Mouse (Mus musculus): ENCODE results near the gene Gan. TPM values are rescaled to one million over a fixed set of nuclear protein-coding genes. Genes with fewer than 3 reads are reported as not detected.
A peak's percentile ranks its signal among the peaks of the same experiment; 100 is the strongest.

Gene Gan
- polyA plus RNA-seq, 1 experiment = 4.1 TPM

GRCm38 (mm10) chr8:117209150-117209549, 51.2 kb downstream of the Gan start:
- no peak overlapping the region for H3K4me3 ChIP-seq (ENCODE audit: control insufficient read depth, low read depth, low read length)
- H3K4me1 ChIP-seq (ENCODE audit: control insufficient read depth, insufficient read depth, low read length) = no peaks in the 10 kb centered on the region
- H3K27ac ChIP-seq (ENCODE audit: control insufficient read depth, insufficient read depth, low read depth, low read length) = no peak overlapping the region
- no peaks in the 10 kb centered on the region for H3K36me3 ChIP-seq (ENCODE audit: control insufficient read depth, insufficient read depth, low read length)
- TF ChIP-seq CTCF (IDR thresholded peaks at IDR 0.05; ENCODE audit: control insufficient read depth, insufficient read depth, insufficient replicate concordance, low read depth, low read length) (no peak), POLR2A (IDR thresholded peaks at IDR 0.05; ENCODE audit: control insufficient read depth, low read depth, low read length) (no peak)
- no peaks in the 10 kb centered on the region for H3K27me3 ChIP-seq (ENCODE audit: control insufficient read depth, insufficient read depth, low read length)

DNA sequence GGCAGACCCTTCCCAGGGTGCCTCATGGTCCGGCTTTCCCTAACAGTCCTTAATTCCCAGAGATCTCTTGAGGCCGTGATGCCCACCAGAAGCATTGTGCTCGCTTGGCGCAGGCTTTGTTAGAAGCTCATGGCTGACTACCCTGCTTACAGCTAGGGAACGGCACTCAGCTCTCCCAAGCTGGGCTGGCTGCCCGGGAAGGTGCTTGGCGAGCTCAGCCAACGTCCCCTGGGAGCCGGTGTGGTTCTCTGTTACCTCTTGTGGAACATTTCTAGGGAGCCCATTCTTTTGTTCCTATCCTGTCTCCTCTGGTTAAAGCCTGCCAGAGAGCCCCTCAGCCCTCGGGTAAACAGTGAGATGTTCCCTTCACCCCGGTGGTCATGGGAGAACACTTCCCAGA, 54.2 kb downstream of the Gan start:
- no peak overlapping the region for H3K27ac ChIP-seq (ENCODE audit: control insufficient read depth, insufficient read depth, low read depth, low read length)
- H3K36me3 ChIP-seq (ENCODE audit: control insufficient read depth, insufficient read depth, low read length) = no peaks in the 10 kb centered on the region
- no peak for TF ChIP-seq CTCF (IDR thresholded peaks at IDR 0.05; ENCODE audit: control insufficient read depth, insufficient read depth, insufficient replicate concordance, low read depth, low read length)
- no peak for TF ChIP-seq POLR2A (IDR thresholded peaks at IDR 0.05; ENCODE audit: control insufficient read depth, low read depth, low read length)
- no peaks in the 10 kb centered on the region for H3K4me1 ChIP-seq (ENCODE audit: control insufficient read depth, insufficient read depth, low read length)
- peak overlapping the region; percentile 55 for H3K4me3 ChIP-seq (ENCODE audit: control insufficient read depth, low read depth, low read length)
- H3K27me3 ChIP-seq (ENCODE audit: control insufficient read depth, insufficient read depth, low read length) = no peaks in the 10 kb centered on the region

DNA sequence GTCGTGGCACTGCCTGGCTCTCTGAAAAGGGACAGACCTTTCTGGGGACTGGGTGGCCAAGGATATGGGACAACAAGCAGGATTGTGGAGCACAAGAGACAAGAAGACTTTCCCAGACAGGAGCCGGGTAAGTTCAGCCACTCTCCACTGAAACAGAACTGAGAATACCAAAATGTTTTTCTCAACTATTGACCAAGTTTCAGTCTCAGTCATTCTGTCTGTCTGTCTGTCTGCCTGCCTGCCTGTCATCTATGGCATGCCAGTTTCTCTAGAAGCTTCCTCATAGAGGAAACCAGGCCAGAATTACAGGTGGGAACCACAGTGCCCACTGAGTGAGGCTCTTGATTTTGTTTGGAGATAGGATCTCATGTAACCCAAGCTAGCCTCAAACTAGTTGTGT, 59.8 kb downstream of the Gan start:
- TF ChIP-seq CTCF (IDR thresholded peaks at IDR 0.05; ENCODE audit: control insufficient read depth, insufficient read depth, insufficient replicate concordance, low read depth, low read length) = no peak
- no peak for TF ChIP-seq POLR2A (IDR thresholded peaks at IDR 0.05; ENCODE audit: control insufficient read depth, low read depth, low read length)
- H3K4me3 ChIP-seq (ENCODE audit: control insufficient read depth, low read depth, low read length) = no peak overlapping the region

DNA sequence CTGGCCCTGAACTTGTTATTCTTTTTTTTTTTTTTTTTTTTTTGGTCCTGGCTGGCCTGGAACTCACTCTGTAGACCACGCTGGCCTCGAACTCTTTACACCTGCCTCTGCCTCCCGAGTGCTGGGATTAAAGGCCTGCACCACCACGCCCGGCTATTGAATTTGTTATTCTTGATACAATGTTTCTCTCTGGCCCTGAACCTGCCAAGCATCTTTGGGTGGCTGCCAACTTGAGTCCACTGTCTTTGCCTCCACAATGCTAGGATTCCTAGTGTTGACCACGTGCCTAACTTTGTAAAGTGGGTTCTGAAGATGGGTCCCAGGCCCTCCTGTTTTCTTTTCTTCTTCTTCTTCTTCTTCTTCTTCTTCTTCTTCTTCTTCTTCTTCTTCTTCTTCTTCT, 64.5 kb downstream of the Gan start:
- H3K36me3 ChIP-seq (ENCODE audit: control insufficient read depth, insufficient read depth, low read length) = no peaks in the 10 kb centered on the region
- H3K4me1 ChIP-seq (ENCODE audit: control insufficient read depth, insufficient read depth, low read length) = peaks cover 2% of the 10 kb centered on the region; the same call in 1 of the 2 replicates
- H3K27me3 ChIP-seq (ENCODE audit: control insufficient read depth, insufficient read depth, low read length) = no peaks in the 10 kb centered on the region
- TF ChIP-seq CTCF (IDR thresholded peaks at IDR 0.05; ENCODE audit: control insufficient read depth, insufficient read depth, insufficient replicate concordance, low read depth, low read length) (no peak), POLR2A (IDR thresholded peaks at IDR 0.05; ENCODE audit: control insufficient read depth, low read depth, low read length) (no peak)
- no peak overlapping the region for H3K4me3 ChIP-seq (ENCODE audit: control insufficient read depth, low read depth, low read length)
- H3K27ac ChIP-seq (ENCODE audit: control insufficient read depth, insufficient read depth, low read depth, low read length) = no peak overlapping the region

More for the DNA sequence above, 59.8 kb downstream of the Gan start:
- no peaks in the 10 kb centered on the region for H3K36me3 ChIP-seq (ENCODE audit: control insufficient read depth, insufficient read depth, low read length)
- no peaks in the 10 kb centered on the region for H3K4me1 ChIP-seq (ENCODE audit: control insufficient read depth, insufficient read depth, low read length)
- H3K27me3 ChIP-seq (ENCODE audit: control insufficient read depth, insufficient read depth, low read length) = no peaks in the 10 kb centered on the region
- no peak overlapping the region for H3K27ac ChIP-seq (ENCODE audit: control insufficient read depth, insufficient read depth, low read depth, low read length)

- Histone ChIP-seq H3K36me3 (ENCODE audit: control insufficient read depth, insufficient read depth, low read length) (no peaks in the 10 kb centered on the region), H3K4me1 (ENCODE audit: control insufficient read depth, insufficient read depth, low read length) (peaks cover 2% of the 10 kb centered on the region; the same call in 1 of the 2 replicates), H3K27me3 (ENCODE audit: control insufficient read depth, insufficient read depth, low read length) (no peaks in the 10 kb centered on the region), H3K27ac (ENCODE audit: control insufficient read depth, insufficient read depth, low read depth, low read length) (no peak overlapping the region), H3K4me3 (ENCODE audit: control insufficient read depth, low read depth, low read length) (peak overlapping the region; percentile 73)
- no peak for TF ChIP-seq POLR2A (IDR thresholded peaks at IDR 0.05; ENCODE audit: control insufficient read depth, low read depth, low read length)
- TF ChIP-seq CTCF (IDR thresholded peaks at IDR 0.05; ENCODE audit: control insufficient read depth, insufficient read depth, insufficient replicate concordance, low read depth, low read length) = peak; percentile 90; the same call in 1 of the 2 replicates
These were observed 66.7 kb downstream of the Gan start for GRCm38 (mm10) chr8:117224630-117225029.

GRCm38 (mm10) chr8:117226306-117226705, 68.4 kb downstream of the Gan start:
- no peaks in the 10 kb centered on the region for H3K36me3 ChIP-seq (ENCODE audit: control insufficient read depth, insufficient read depth, low read length)
- TF ChIP-seq POLR2A (IDR thresholded peaks at IDR 0.05; ENCODE audit: control insufficient read depth, low read depth, low read length) (no peak), CTCF (IDR thresholded peaks at IDR 0.05; ENCODE audit: control insufficient read depth, insufficient read depth, insufficient replicate concordance, low read depth, low read length) (no peak)
- H3K4me1 ChIP-seq (ENCODE audit: control insufficient read depth, insufficient read depth, low read length) = peaks cover 2% of the 10 kb centered on the region; the same call in 1 of the 2 replicates
- H3K27me3 ChIP-seq (ENCODE audit: control insufficient read depth, insufficient read depth, low read length) = no peaks in the 10 kb centered on the region
- H3K4me3 ChIP-seq (ENCODE audit: control insufficient read depth, low read depth, low read length) = no peak overlapping the region
- no peak overlapping the region for H3K27ac ChIP-seq (ENCODE audit: control insufficient read depth, insufficient read depth, low read depth, low read length)

GRCm38 (mm10) chr8:117227339-117227738, 69.4 kb downstream of the Gan start:
- Histone ChIP-seq H3K4me3 (ENCODE audit: control insufficient read depth, low read depth, low read length) (no peak overlapping the region), H3K36me3 (ENCODE audit: control insufficient read depth, insufficient read depth, low read length) (no peaks in the 10 kb centered on the region), H3K27ac (ENCODE audit: control insufficient read depth, insufficient read depth, low read depth, low read length) (no peak overlapping the region), H3K4me1 (ENCODE audit: control insufficient read depth, insufficient read depth, low read length) (peaks cover 2% of the 10 kb centered on the region; the same call in 1 of the 2 replicates), H3K27me3 (ENCODE audit: control insufficient read depth, insufficient read depth, low read length) (no peaks in the 10 kb centered on the region)
- no peak for TF ChIP-seq CTCF (IDR thresholded peaks at IDR 0.05; ENCODE audit: control insufficient read depth, insufficient read depth, insufficient replicate concordance, low read depth, low read length)
- no peak for TF ChIP-seq POLR2A (IDR thresholded peaks at IDR 0.05; ENCODE audit: control insufficient read depth, low read depth, low read length)

DNA sequence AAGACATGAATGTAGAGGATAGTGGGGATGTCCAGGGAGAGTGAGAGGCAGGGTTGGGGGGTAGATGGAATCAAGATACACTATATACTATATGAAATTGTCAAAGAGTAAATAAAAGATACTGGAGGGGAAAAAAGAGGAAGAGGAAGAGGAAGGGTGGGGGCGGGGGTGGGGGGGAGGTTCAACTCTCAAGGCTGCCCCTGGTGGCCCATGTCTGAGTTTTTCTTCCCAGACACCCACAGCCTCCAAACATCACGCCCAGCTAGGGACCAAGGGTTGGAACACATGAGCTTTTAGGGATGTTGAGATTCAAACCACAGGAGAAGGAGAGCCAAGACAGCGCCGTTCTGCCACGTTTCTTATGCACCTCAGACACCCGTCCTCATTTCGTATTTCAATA, 75.3 kb downstream of the Gan start:
- peaks cover 2% of the 10 kb centered on the region; the same call in 1 of the 2 replicates for H3K4me1 ChIP-seq (ENCODE audit: control insufficient read depth, insufficient read depth, low read length)
- no peak overlapping the region for H3K4me3 ChIP-seq (ENCODE audit: control insufficient read depth, low read depth, low read length)
- TF ChIP-seq CTCF (IDR thresholded peaks at IDR 0.05; ENCODE audit: control insufficient read depth, insufficient read depth, insufficient replicate concordance, low read depth, low read length) = no peak
- no peak for TF ChIP-seq POLR2A (IDR thresholded peaks at IDR 0.05; ENCODE audit: control insufficient read depth, low read depth, low read length)
- no peak overlapping the region for H3K27ac ChIP-seq (ENCODE audit: control insufficient read depth, insufficient read depth, low read depth, low read length)
- no peaks in the 10 kb centered on the region for H3K27me3 ChIP-seq (ENCODE audit: control insufficient read depth, insufficient read depth, low read length)
- H3K36me3 ChIP-seq (ENCODE audit: control insufficient read depth, insufficient read depth, low read length) = no peaks in the 10 kb centered on the region
